Mouse (Mus musculus) midbrain, embryonic 16.5 days (tissue): ENCODE measurements at regions not wholly inside any gene's neighbourhood (a gene's known extent, or its start where the extent isn't known, plus 50 kb on each side); places are given as distances from the start of the nearest gene placed in this dataset.

Experiments used
- ATAC-seq: fragments of 200-750 bp; cut with Nextera tagmentation; 2 replicates; pipeline ENCODE4 v1.8.0; 2017; ENCODE audit warnings: moderate TSS enrichment
- H3K27ac ChIP-seq: fragments of 300-500 bp; sonication (generic); 2 replicates; pipeline ENCODE4 v1.5.1; 2014; ENCODE audit warnings: mild to moderate bottlenecking, low read length, mixed read lengths
- H3K27me3 ChIP-seq: fragments of 300-500 bp; sonication (generic); 2 replicates; pipeline ENCODE4 v1.6.1; 2014; ENCODE audit warnings: low read depth, low read length, mixed read lengths; ENCODE audit not compliant: control insufficient read depth, insufficient read depth
- H3K36me3 ChIP-seq: fragments of 300-500 bp; sonication (generic); 2 replicates; pipeline ENCODE4 v1.6.1; 2014; ENCODE audit warnings: mild to moderate bottlenecking, low read length, moderate library complexity, mixed read lengths; ENCODE audit not compliant: control insufficient read depth, insufficient read depth
- H3K4me1 ChIP-seq: fragments of 300-500 bp; sonication (generic); 2 replicates; pipeline ENCODE4 v1.6.1; 2014; ENCODE audit warnings: mild to moderate bottlenecking, low read length, mixed read lengths; ENCODE audit not compliant: control insufficient read depth, insufficient read depth
- H3K4me2 ChIP-seq: fragments of 300-500 bp; sonication (generic); 2 replicates; pipeline ENCODE4 v1.6.1; 2014; ENCODE audit warnings: mild to moderate bottlenecking, low read length, mixed read lengths
- H3K4me3 ChIP-seq: fragments of 300-500 bp; sonication (generic); 2 replicates; pipeline ENCODE4 v1.5.1; 2014; ENCODE audit warnings: low read depth, mild to moderate bottlenecking, low read length, moderate library complexity, mixed read lengths
- H3K9ac ChIP-seq: fragments of 300-500 bp; sonication (generic); 2 replicates; pipeline ENCODE4 v1.6.1; 2014; ENCODE audit warnings: low read depth, low read length, mixed read lengths
- H3K9me3 ChIP-seq: fragments of 300-500 bp; sonication (generic); replicated peaks from 2 replicates; pipeline ENCODE4 v1.6.1; 2014; ENCODE audit warnings: mild to moderate bottlenecking, low read length, mixed read lengths; ENCODE audit not compliant: control insufficient read depth, poor library complexity, severe bottlenecking
- WGBS: fragments of 180-500 bp; shearing (Covaris S2); extraction: QIAGEN DNeasy Blood & Tissue Kit; methylation state at CpG from one replicate; pipeline ENCODE4 v1.1.7; 2014; 5-methylcytosine and 5-hydroxymethylcytosine counted together

DNA sequence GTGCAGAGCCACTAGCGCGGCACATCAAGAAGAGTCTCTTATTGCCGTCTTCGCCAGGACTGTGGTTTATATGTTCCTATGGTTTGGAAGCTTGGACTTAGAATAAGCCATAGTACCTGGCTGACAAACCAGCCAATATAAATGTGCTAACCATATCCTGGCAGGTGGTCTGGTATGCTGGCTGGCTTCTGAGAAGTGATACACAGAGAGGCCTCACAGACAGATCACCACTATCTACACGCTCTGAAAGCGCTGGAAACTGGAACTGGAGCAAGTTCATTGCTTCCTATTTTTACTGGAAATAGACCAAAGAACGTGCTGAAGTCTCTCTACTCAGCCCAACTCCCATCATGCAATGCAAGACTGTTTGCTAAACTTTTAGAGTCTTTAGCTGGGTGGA, 124.7 kb downstream of the Qpct start:
- Histone ChIP-seq H3K4me1 (no peaks in the 10 kb centered on the region), H3K4me3 (no peak overlapping the region), H3K4me2 (no peak overlapping the region), H3K27ac (no peak overlapping the region), H3K27me3 (no peaks in the 10 kb centered on the region), H3K9ac (no peak overlapping the region), H3K9me3 (no peaks in the 10 kb centered on the region), H3K36me3 (no peaks in the 10 kb centered on the region)
- 88% methylated on average over 7 of the region's 7 CpGs for WGBS
- ATAC-seq = no peak

DNA sequence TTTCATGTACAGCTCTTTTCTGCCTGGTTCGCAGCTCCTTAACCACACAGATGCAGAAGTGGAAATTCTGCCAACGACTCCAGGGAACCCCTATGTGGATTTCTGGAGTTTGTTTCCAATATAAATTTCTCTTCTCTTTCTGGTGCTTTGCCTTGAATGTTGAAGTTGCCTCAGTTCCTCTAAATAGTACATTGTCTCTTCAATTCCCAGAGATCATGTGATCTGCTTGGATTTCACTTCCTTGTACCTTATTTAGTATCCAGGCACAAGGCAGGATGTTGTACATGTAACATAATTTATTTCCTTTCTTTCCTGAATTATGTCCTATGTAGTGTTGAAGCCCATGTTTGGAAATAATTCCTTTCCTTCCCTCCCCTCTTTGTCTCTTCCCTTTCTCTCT, 123.7 kb downstream of the Qpct start:
- Histone ChIP-seq H3K36me3 (no peaks in the 10 kb centered on the region), H3K27me3 (no peaks in the 10 kb centered on the region), H3K4me3 (no peak overlapping the region), H3K9me3 (no peaks in the 10 kb centered on the region), H3K4me2 (no peak overlapping the region), H3K4me1 (no peaks in the 10 kb centered on the region), H3K9ac (no peak overlapping the region), H3K27ac (no peak overlapping the region)
- ATAC-seq = no peak
- 84% methylated on average over 2 of the region's 2 CpGs for WGBS

DNA sequence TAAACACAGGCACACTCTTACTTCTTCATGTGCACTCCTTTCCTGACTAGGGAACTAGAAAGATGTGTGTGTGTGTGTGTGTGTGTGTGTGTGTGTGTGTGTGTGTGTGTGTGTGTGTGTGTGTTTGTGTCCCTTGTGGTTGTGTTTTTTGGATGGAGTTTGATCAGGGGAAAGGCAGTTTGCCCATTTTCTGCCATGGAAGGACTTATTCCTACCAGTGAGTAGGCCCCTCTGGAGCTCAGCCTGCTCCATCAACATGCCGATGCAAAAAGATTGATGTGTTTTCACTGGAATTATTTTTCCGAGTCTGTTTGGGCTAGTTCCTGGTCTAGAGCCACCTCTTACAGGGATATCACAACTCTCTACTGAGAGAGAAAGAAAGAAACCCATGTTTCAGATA, 120.6 kb downstream of the Qpct start:
- H3K9me3 ChIP-seq = no peaks in the 10 kb centered on the region
- H3K27me3 ChIP-seq = no peaks in the 10 kb centered on the region
- H3K36me3 ChIP-seq = no peaks in the 10 kb centered on the region
- no peak overlapping the region for H3K4me3 ChIP-seq
- 85% methylated on average over 2 of the region's 2 CpGs for WGBS
- no peak for ATAC-seq
- H3K9ac ChIP-seq = no peak overlapping the region
- H3K4me1 ChIP-seq = no peaks in the 10 kb centered on the region
- no peak overlapping the region for H3K4me2 ChIP-seq
- H3K27ac ChIP-seq = no peak overlapping the region

DNA sequence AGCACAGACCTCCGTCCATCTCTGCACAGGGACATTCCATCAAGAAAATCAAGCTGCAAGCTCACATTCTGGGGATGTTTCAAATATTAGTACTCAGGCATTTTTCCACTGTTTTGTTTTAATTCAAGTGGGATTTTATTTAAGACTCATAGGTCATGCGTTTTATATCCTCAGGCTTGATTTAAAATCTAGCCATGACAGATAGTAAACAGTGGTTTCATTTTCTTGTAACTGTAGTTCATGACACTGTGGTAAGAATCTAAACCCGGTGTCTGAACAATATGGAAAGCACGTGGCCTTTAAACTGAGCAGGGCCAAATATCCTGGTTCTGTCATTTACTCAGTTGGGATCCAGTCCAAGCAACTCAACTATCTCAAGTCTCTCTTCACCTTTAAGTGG, 119.0 kb downstream of the Qpct start:
- Histone ChIP-seq H3K27me3 (no peaks in the 10 kb centered on the region), H3K4me3 (no peak overlapping the region), H3K4me2 (no peak overlapping the region), H3K9me3 (no peaks in the 10 kb centered on the region), H3K36me3 (no peaks in the 10 kb centered on the region), H3K27ac (no peak overlapping the region), H3K4me1 (no peaks in the 10 kb centered on the region), H3K9ac (no peak overlapping the region)
- no peak for ATAC-seq
- WGBS = 90% methylated on average over 4 of the region's 4 CpGs

DNA sequence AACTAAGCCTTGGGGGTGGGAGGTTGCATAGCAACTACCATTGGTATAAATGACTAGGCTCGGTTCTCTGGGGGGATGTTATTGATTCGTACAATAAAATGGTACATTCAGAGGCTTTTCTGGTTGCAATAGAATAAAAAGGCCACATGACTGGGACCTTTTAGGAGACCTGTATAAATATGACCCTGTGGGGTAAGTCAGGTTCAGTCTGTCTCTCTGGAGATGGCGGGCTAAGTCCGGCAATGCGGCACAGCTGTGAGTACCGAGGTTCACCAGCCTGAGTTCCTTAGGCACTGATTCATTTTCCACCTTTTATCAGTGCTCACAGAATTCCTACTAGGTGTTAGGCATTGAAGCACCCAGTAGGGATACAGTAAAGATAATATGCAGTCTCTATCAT, 115.5 kb downstream of the Qpct start:
- Histone ChIP-seq H3K4me1 (no peaks in the 10 kb centered on the region), H3K4me2 (no peak overlapping the region), H3K9ac (no peak overlapping the region), H3K36me3 (no peaks in the 10 kb centered on the region), H3K27ac (no peak overlapping the region), H3K4me3 (no peak overlapping the region), H3K27me3 (no peaks in the 10 kb centered on the region), H3K9me3 (no peaks in the 10 kb centered on the region)
- ATAC-seq = no peak
- WGBS = 66% methylated on average over 6 of the region's 6 CpGs

DNA sequence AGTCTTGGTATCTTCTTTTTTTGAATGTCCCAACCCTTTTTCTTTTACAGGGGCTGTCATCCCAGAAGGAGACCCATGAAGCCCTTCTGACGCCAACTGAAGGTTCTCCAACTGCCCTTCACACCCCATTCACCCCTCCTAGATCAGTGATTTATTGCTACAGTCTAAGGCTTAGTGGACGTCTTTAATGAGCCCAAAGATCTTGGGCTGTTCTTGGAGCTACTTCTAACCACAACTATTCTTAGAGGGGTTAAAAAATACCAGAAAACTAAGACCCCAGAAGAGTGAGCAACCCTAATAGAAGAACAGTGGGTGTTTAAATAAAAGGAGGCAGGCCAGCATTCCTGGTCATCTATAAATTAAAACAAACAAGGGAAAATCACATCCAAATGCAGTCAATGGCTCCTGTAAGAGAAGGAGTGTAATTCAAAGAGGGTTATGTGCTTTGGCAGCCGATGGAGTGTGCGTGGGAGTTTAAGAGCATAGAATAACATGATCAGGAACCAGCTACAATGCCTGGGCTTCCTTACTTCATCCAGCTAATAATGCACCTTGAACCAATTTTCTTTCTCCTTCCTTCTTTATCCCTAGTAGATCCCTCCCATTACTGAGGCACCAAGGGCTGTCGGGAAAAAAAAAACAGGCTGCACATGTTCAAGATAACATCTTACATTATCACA, 113.3 kb downstream of the Qpct start:
- WGBS = 82% methylated on average over 5 of the region's 5 CpGs
- Histone ChIP-seq H3K36me3 (no peaks in the 10 kb centered on the region), H3K4me3 (no peak overlapping the region), H3K27me3 (no peaks in the 10 kb centered on the region), H3K27ac (no peak overlapping the region), H3K4me2 (no peak overlapping the region), H3K9me3 (no peaks in the 10 kb centered on the region), H3K4me1 (no peaks in the 10 kb centered on the region), H3K9ac (no peak overlapping the region)
- ATAC-seq = no peak

DNA sequence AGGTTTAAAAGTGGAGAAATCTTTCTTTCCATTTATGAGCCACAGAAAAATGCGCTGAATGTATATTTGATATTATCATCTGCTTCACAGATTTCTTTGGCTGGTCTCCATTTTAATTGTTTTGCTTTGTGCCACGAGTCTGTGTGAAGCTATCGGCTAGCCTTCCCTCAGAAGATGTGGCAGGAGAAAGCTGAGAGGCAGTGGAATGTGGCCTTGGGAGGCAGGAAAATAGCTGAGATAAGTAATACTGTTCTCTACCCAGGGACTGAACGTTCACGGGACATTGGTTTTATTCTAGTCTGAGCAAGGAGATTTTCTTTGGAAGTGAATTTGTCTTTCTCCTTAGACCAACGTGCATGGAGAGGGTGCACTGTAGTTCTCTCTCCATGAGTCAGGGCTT, 112.3 kb downstream of the Qpct start:
- WGBS = 77% methylated on average over 6 of the region's 6 CpGs
- Histone ChIP-seq H3K36me3 (no peaks in the 10 kb centered on the region), H3K27me3 (no peaks in the 10 kb centered on the region), H3K27ac (no peak overlapping the region), H3K4me3 (no peak overlapping the region), H3K9me3 (no peaks in the 10 kb centered on the region), H3K9ac (no peak overlapping the region), H3K4me2 (no peak overlapping the region), H3K4me1 (no peaks in the 10 kb centered on the region)
- ATAC-seq = no peak

DNA sequence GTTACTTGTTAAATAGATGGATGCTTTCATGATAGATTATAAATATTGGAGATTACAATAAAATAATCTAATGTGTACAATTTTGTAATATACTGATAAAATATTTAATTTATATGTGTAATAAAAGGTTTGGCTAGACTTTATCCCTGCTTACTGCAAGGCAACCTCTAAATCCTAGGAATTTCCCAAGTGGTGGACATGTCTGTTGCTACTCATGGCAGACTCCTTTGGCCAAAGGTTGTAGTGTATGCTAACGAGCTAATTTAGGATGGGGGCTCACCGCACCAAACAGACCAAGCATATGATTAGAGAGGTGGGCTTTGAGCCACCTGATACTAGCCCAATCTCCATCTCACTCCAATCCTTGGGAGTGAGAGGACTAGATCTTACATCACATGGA, 102.4 kb downstream of the Qpct start:
- no peak overlapping the region for H3K27ac ChIP-seq
- ATAC-seq = no peak
- H3K9ac ChIP-seq = no peak overlapping the region
- no peak overlapping the region for H3K4me3 ChIP-seq
- H3K36me3 ChIP-seq = no peaks in the 10 kb centered on the region
- H3K27me3 ChIP-seq = no peaks in the 10 kb centered on the region
- H3K4me2 ChIP-seq = no peak overlapping the region
- WGBS = 82% methylated on average over 2 of the region's 2 CpGs
- no peaks in the 10 kb centered on the region for H3K4me1 ChIP-seq
- H3K9me3 ChIP-seq = no peaks in the 10 kb centered on the region

DNA sequence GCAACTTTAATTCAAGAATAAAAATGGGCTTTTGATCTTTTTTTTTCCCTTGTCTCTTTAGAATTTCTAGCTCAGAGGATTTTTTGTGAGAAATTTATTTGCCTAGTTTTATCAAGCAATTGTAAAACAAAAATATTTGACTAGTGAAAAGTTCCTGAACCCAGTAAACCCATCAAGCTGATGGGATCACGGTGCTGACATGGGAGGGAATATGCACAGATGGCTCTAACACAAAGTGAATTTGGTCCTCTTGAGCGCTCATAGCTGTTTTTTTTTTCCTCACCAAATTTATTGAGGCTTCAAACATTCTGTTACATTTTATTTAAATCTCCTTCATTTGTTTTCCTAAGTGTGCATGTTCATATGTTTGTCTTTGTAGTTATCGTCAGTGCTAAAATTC, 101.1 kb downstream of the Qpct start:
- ATAC-seq = no peak
- WGBS = 93% methylated on average over 3 of the region's 3 CpGs
- H3K27ac ChIP-seq = no peak overlapping the region
- no peaks in the 10 kb centered on the region for H3K9me3 ChIP-seq
- H3K4me2 ChIP-seq = no peak overlapping the region
- H3K27me3 ChIP-seq = no peaks in the 10 kb centered on the region
- H3K4me1 ChIP-seq = no peaks in the 10 kb centered on the region
- H3K36me3 ChIP-seq = no peaks in the 10 kb centered on the region
- no peak overlapping the region for H3K4me3 ChIP-seq
- no peak overlapping the region for H3K9ac ChIP-seq
